Mouse (Mus musculus) erythroblast, embryonic 14.5 days (primary cell): ENCODE results near the gene Sox8. TPM values are rescaled to one million over a fixed set of nuclear protein-coding genes. Genes with fewer than 3 reads are reported as not detected.

Experiments used
- H3K27me3 ChIP-seq: 2 replicates; pipeline ENCODE4 v1.6.1; 2012; ENCODE audit warnings: inconsistent platforms; ENCODE audit not compliant: control insufficient read depth
- H3K36me3 ChIP-seq: 2 replicates; pipeline ENCODE4 v1.6.1; 2012; ENCODE audit warnings: mild to moderate bottlenecking, inconsistent platforms; ENCODE audit not compliant: control insufficient read depth
- H3K4me1 ChIP-seq: 2 replicates; pipeline ENCODE4 v1.6.1; 2012; ENCODE audit warnings: inconsistent platforms; ENCODE audit not compliant: control insufficient read depth
- H3K4me3 ChIP-seq: replicated peaks from 2 replicates; pipeline ENCODE3; 2012; ENCODE audit warnings: moderate library complexity, mild to moderate bottlenecking, inconsistent platforms
- H3K9me3 ChIP-seq: 2 replicates; pipeline ENCODE4 v1.6.1; 2012; ENCODE audit warnings: low read length, inconsistent platforms, mixed read lengths; ENCODE audit not compliant: control insufficient read depth
- GATA1 ChIP-seq: IDR thresholded peaks from 2 replicates; pipeline ENCODE4 v1.6.1; 2012; ENCODE audit warnings: low read length, inconsistent platforms, mixed read lengths
- TAL1 ChIP-seq: IDR thresholded peaks from 3 replicates; pipeline ENCODE4 v1.6.1; 2012; ENCODE audit warnings: low read length, inconsistent platforms, mixed read lengths
- polyA plus RNA-seq: library from polyadenylated mRNA; stranded (reverse); fragments of >175 nt; gene quantifications from 2 replicates; pipeline ENCODE4 v1.2.3, GENCODE M21; 2012

The Sox8 gene
- polyA plus RNA-seq, 1 experiment = not detected

- H3K4me1 ChIP-seq = no peaks in the 10 kb centered on the region
- H3K36me3 ChIP-seq = no peaks in the 10 kb centered on the region
- peaks cover 15% of the 10 kb centered on the region for H3K27me3 ChIP-seq
- H3K9me3 ChIP-seq = no peaks in the 10 kb centered on the region
- H3K4me3 ChIP-seq = no peak overlapping the region
- TF ChIP-seq GATA1 (no peak), TAL1 (no peak)
These were observed 19.2 kb downstream of the Sox8 start for GRCm38 (mm10) chr17:25551313-25551712.

- TF ChIP-seq TAL1 = no peak
- TF ChIP-seq GATA1 = no peak
- Histone ChIP-seq H3K4me1 (no peaks in the 10 kb centered on the region), H3K9me3 (no peaks in the 10 kb centered on the region), H3K27me3 (peaks cover 2% of the 10 kb centered on the region), H3K36me3 (no peaks in the 10 kb centered on the region), H3K4me3 (no peak overlapping the region)
These were observed 20.5 kb downstream of the Sox8 start for GRCm38 (mm10) chr17:25550020-25550419.

- Histone ChIP-seq H3K9me3 (no peaks in the 10 kb centered on the region), H3K4me3 (no peak overlapping the region), H3K36me3 (no peaks in the 10 kb centered on the region), H3K4me1 (no peaks in the 10 kb centered on the region), H3K27me3 (no peaks in the 10 kb centered on the region)
- no peak for TF ChIP-seq TAL1
These were observed 23.5 kb downstream of the Sox8 start for GRCm38 (mm10) chr17:25547026-25547425.

GRCm38 (mm10) chr17:25541768-25542167 lies 28.7 kb downstream of the Sox8 start:
- Histone ChIP-seq H3K27me3 (peaks cover 3% of the 10 kb centered on the region; the same call in 1 of the 2 replicates), H3K9me3 (no peaks in the 10 kb centered on the region), H3K4me1 (no peaks in the 10 kb centered on the region), H3K4me3 (no peak overlapping the region), H3K36me3 (no peaks in the 10 kb centered on the region)
- TF ChIP-seq GATA1 (no peak), TAL1 (no peak)

GRCm38 (mm10) chr17:25540731-25541130 lies 29.8 kb downstream of the Sox8 start:
- Histone ChIP-seq H3K4me3 (no peak overlapping the region), H3K4me1 (no peaks in the 10 kb centered on the region), H3K36me3 (no peaks in the 10 kb centered on the region), H3K27me3 (peaks cover 3% of the 10 kb centered on the region; the same call in 1 of the 2 replicates), H3K9me3 (no peaks in the 10 kb centered on the region)
- TF ChIP-seq TAL1 (no peak), GATA1 (no peak)

- no peak for TF ChIP-seq GATA1
- no peak for TF ChIP-seq TAL1
- H3K9me3 ChIP-seq = no peaks in the 10 kb centered on the region
- H3K27me3 ChIP-seq = peaks cover 3% of the 10 kb centered on the region; the same call in 1 of the 2 replicates
- no peaks in the 10 kb centered on the region for H3K4me1 ChIP-seq
- no peak overlapping the region for H3K4me3 ChIP-seq
- no peaks in the 10 kb centered on the region for H3K36me3 ChIP-seq
These were observed 31.3 kb downstream of the Sox8 start for GRCm38 (mm10) chr17:25538945-25539875.

GRCm38 (mm10) chr17:25530357-25531022 lies 40.0 kb downstream of the Sox8 start:
- no peaks in the 10 kb centered on the region for H3K27me3 ChIP-seq
- no peak overlapping the region for H3K4me3 ChIP-seq
- TF ChIP-seq GATA1 (no peak), TAL1 (no peak)
- no peaks in the 10 kb centered on the region for H3K4me1 ChIP-seq
- no peaks in the 10 kb centered on the region for H3K36me3 ChIP-seq
- no peaks in the 10 kb centered on the region for H3K9me3 ChIP-seq

GRCm38 (mm10) chr17:25522080-25522479 lies 48.4 kb downstream of the Sox8 start:
- no peaks in the 10 kb centered on the region for H3K9me3 ChIP-seq
- no peaks in the 10 kb centered on the region for H3K4me1 ChIP-seq
- H3K36me3 ChIP-seq = no peaks in the 10 kb centered on the region
- H3K4me3 ChIP-seq = no peak overlapping the region
- TF ChIP-seq TAL1 (no peak), GATA1 (no peak)
- no peaks in the 10 kb centered on the region for H3K27me3 ChIP-seq

- TF ChIP-seq GATA1 (no peak), TAL1 (no peak)
- no peaks in the 10 kb centered on the region for H3K36me3 ChIP-seq
- no peaks in the 10 kb centered on the region for H3K27me3 ChIP-seq
- no peak overlapping the region for H3K4me3 ChIP-seq
- no peaks in the 10 kb centered on the region for H3K4me1 ChIP-seq
- no peaks in the 10 kb centered on the region for H3K9me3 ChIP-seq
These were observed 50.0 kb downstream of the Sox8 start for GRCm38 (mm10) chr17:25520492-25520891.
